Mouse (Mus musculus) 416B (cell line): ENCODE results near the gene Grifin.

Source experiments
- DNase-seq: peaks from one replicate; pipeline ENCODE4 v3.0.0; 2011; ENCODE audit warnings: low read depth

Gene Grifin

GRCm38 (mm10) chr5:140589082-140589774, 24.4 kb upstream of the Grifin start:
- DNase-seq, result no peak

- DNase-seq, result no peak
Observed at GRCm38 (mm10) chr5:140583732-140584368, 19.0 kb upstream of the Grifin start.

- no peak for DNase-seq
Observed at GRCm38 (mm10) chr5:140582995-140583731, 18.3 kb upstream of the Grifin start.

GRCm38 (mm10) chr5:140581569-140581968, 16.7 kb upstream of the Grifin start:
- no peak for DNase-seq

GRCm38 (mm10) chr5:140579771-140580170, 14.9 kb upstream of the Grifin start:
- DNase-seq, result no peak

- DNase-seq, result no peak
Observed at GRCm38 (mm10) chr5:140579221-140579620, 14.3 kb upstream of the Grifin start.

- DNase-seq, result peak; percentile 37
Observed at GRCm38 (mm10) chr5:140575381-140575866, 10.6 kb upstream of the Grifin start.

- DNase-seq, result no peak
Observed at GRCm38 (mm10) chr5:140572611-140573010, 7.7 kb upstream of the Grifin start.

GRCm38 (mm10) chr5:140571673-140572072, 6.8 kb upstream of the Grifin start:
- DNase-seq, result no peak

GRCm38 (mm10) chr5:140571201-140571600, 6.3 kb upstream of the Grifin start:
- no peak for DNase-seq

- no peak for DNase-seq
Observed at GRCm38 (mm10) chr5:140570223-140570870, 5.5 kb upstream of the Grifin start.

GRCm38 (mm10) chr5:140569032-140569595, 4.2 kb upstream of the Grifin start:
- DNase-seq, result no peak

GRCm38 (mm10) chr5:140568321-140568970, 3.6 kb upstream of the Grifin start:
- DNase-seq, result peak; percentile 76

- no peak for DNase-seq
Observed at GRCm38 (mm10) chr5:140567751-140568150, 2.9 kb upstream of the Grifin start.

GRCm38 (mm10) chr5:140567321-140567720, 2.5 kb upstream of the Grifin start:
- DNase-seq, result peak; percentile 89

- DNase-seq, result no peak
Observed at GRCm38 (mm10) chr5:140566271-140566670, 1.4 kb upstream of the Grifin start.

- peak; percentile 40 for DNase-seq
Observed at GRCm38 (mm10) chr5:140565856-140566255, 985 bp upstream of the Grifin start.

- DNase-seq, result no peak
Observed at GRCm38 (mm10) chr5:140565451-140565850, 580 bp upstream of the Grifin start.

GRCm38 (mm10) chr5:140562601-140563000, 2.3 kb downstream of the Grifin start:
- DNase-seq, result no peak

GRCm38 (mm10) chr5:140556859-140557258, 8.0 kb downstream of the Grifin start:
- no peak for DNase-seq

- DNase-seq, result no peak
Observed at GRCm38 (mm10) chr5:140553719-140554118, 11.2 kb downstream of the Grifin start.
